Mouse (Mus musculus) cerebellum, adult 11 months (tissue): ENCODE data around the gene Ar.

Source experiments
- DNase-seq: peaks from one replicate; pipeline ENCODE4 v3.0.0; 2022

The Ar gene

GRCm38 (mm10) chrX:98148531-98149342 is at the start of gene Ar:
Gene Ar (plus strand): TSS chrX:98148769.
- DNase-seq, result no peak

DNA sequence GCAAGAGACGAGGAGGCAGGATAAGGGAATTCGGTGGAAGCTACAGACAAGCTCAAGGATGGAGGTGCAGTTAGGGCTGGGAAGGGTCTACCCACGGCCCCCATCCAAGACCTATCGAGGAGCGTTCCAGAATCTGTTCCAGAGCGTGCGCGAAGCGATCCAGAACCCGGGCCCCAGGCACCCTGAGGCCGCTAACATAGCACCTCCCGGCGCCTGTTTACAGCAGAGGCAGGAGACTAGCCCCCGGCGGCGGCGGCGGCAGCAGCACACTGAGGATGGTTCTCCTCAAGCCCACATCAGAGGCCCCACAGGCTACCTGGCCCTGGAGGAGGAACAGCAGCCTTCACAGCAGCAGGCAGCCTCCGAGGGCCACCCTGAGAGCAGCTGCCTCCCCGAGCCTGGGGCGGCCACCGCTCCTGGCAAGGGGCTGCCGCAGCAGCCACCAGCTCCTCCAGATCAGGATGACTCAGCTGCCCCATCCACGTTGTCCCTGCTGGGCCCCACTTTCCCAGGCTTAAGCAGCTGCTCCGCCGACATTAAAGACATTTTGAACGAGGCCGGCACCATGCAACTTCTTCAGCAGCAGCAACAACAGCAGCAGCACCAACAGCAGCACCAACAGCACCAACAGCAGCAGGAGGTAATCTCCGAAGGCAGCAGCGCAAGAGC is 1.3 kb downstream of the Ar start:
- no peak for DNase-seq

DNA sequence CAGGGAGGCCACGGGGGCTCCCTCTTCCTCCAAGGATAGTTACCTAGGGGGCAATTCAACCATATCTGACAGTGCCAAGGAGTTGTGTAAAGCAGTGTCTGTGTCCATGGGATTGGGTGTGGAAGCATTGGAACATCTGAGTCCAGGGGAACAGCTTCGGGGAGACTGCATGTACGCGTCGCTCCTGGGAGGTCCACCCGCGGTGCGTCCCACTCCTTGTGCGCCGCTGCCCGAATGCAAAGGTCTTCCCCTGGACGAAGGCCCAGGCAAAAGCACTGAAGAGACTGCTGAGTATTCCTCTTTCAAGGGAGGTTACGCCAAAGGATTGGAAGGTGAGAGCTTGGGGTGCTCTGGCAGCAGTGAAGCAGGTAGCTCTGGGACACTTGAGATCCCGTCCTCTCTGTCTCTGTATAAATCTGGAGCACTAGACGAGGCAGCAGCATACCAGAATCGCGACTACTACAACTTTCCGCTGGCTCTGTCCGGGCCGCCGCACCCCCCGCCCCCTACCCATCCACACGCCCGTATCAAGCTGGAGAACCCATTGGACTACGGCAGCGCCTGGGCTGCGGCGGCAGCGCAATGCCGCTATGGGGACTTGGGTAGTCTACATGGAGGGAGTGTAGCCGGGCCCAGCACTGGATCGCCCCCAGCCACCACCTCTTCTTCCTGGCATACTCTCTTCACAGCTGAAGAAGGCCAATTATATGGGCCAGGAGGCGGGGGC is 2.0 kb downstream of the Ar start:
- DNase-seq, result no peak

- DNase-seq, result no peak
These were observed 41.2 kb downstream of the Ar start for GRCm38 (mm10) chrX:98189759-98190158.

DNA sequence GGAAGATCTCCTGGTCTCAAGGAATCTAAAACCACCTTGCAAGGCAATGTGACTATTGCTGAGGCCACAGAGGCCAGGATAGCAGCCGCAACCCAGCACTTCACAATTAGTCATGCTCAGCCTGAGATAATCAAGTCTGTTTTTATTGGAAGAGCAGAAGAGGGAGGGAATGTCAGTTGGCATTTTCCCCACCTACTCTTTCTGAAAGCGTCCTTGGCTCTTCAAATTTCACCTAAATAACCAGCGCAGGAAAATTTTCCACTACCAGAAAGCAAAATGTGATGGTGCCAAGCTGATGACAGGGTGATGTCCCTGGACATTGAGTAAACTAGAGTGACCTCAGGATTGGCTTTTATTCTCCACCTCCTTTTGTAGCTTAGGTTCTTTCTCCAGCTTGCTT is 57.2 kb downstream of the Ar start:
- DNase-seq, result no peak

GRCm38 (mm10) chrX:98207166-98207565 is 58.6 kb downstream of the Ar start:
- no peak for DNase-seq

DNA sequence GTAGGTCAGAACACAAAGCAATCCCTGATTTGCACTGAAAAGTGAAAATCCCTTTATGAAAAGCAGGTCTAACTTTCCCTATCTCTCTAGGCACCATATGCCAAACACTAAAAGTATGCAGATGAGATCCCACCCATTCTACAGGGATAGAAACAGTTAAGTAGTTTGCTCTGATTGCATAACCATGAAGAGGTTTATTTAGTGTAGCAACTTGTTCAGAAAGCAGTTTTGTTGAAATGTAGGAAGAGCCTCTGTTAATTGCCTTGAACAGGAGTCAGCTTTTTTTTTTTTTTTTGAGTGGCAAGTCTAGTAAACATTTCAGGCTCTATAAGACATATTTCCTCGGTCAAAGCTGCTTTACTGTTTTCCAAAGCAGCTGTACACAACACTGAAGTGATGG is 67.5 kb downstream of the Ar start:
- DNase-seq, result no peak

GRCm38 (mm10) chrX:98239011-98239410 is 90.4 kb downstream of the Ar start:
- DNase-seq, result no peak

- DNase-seq, result no peak
These were observed 96.5 kb downstream of the Ar start for GRCm38 (mm10) chrX:98245108-98245507.

- DNase-seq, result no peak
These were observed 99.8 kb downstream of the Ar start for GRCm38 (mm10) chrX:98248363-98248762.

DNA sequence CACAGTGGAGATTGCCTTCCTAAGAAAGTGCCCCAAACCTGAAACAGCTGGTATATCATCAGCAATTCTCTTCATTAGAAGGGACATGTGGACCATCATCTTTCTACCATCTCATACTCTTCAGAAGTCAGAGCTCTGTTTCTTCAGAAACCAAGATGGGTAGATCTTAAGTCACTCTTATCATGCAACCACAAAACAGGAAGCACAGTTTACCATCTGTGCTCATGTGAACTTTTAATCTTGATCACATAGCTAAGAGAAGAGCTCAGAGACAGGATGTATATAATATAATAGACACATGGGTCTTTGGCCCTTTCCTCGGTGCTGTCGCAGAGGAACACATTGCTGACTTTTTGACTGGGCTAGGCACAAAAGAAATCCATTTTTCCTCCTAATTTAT is 111.1 kb downstream of the Ar start:
- DNase-seq, result no peak

DNA sequence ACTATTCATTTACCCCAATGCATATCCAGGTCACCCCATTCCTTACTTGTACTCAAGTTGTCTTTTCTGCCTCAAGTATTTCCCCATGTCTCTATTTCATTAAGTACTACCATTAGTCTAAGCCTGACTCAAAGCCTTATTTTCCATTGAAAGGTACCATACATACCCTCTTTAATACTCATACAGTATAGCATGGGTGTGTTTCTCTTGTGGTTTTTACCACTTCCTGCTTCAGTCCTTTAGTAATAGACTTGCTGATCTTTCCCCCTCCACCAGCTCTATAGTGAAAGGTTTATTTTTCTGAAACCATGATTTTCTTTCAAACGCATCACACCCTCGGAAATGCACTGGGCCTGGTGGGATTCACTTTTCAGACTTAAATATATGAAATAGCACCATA is 117.2 kb downstream of the Ar start:
- DNase-seq, result no peak

GRCm38 (mm10) chrX:98271361-98271760 is 122.8 kb downstream of the Ar start:
- DNase-seq, result no peak

- DNase-seq, result no peak
These were observed 143.2 kb downstream of the Ar start for GRCm38 (mm10) chrX:98291763-98292162.

GRCm38 (mm10) chrX:98300685-98301084 is 152.1 kb downstream of the Ar start:
- DNase-seq, result no peak

GRCm38 (mm10) chrX:98301924-98302323 is 153.4 kb downstream of the Ar start:
- no peak for DNase-seq

GRCm38 (mm10) chrX:98315961-98316360 is 167.4 kb downstream of the Ar start:
- no peak for DNase-seq

- DNase-seq, result no peak
These were observed 168.9 kb downstream of the Ar start for GRCm38 (mm10) chrX:98317483-98317882.

GRCm38 (mm10) chrX:98323105-98323504 is 174.5 kb downstream of the Ar start:
- DNase-seq, result no peak

- DNase-seq, result no peak
These were observed 198.9 kb downstream of the Ar start for GRCm38 (mm10) chrX:98347481-98347880.

- peak; percentile 0 for DNase-seq
These were observed 199.5 kb downstream of the Ar start for GRCm38 (mm10) chrX:98348036-98348435.
